Mouse (Mus musculus) stomach, embryonic 14.5 days (tissue): ENCODE measurements around the gene Olfr55. TPM values are rescaled to one million over a fixed set of nuclear protein-coding genes. Genes with fewer than 3 reads are reported as not detected.
"Not testable (repeated sequence)": the region's sequence is repeated elsewhere in the genome, so short reads cannot be mapped to it uniquely, and the experiment has no call there.

Experiments used
- ATAC-seq: fragments of 200-750 bp; cut with Nextera tagmentation; 2 replicates; pipeline ENCODE4 v1.8.0; 2017; ENCODE audit warnings: low read depth, moderate TSS enrichment; ENCODE audit not compliant: insufficient number of reproducible peaks, insufficient read depth, low FRiP score
- H3K27ac ChIP-seq: fragments of 300-500 bp; sonication (generic); 2 replicates; pipeline ENCODE4 v1.5.1; 2014; ENCODE audit warnings: mild to moderate bottlenecking, low read length, moderate library complexity, mixed read lengths
- H3K27me3 ChIP-seq: fragments of 300-500 bp; sonication (generic); 2 replicates; pipeline ENCODE4 v1.6.1; 2014; ENCODE audit warnings: low read length, control low read depth, mixed read lengths; ENCODE audit not compliant: control insufficient read depth, insufficient read depth
- H3K36me3 ChIP-seq: fragments of 300-500 bp; sonication (generic); 2 replicates; pipeline ENCODE4 v1.6.1; 2014; ENCODE audit warnings: mild to moderate bottlenecking, control low read depth, low read length, moderate library complexity, mixed read lengths; ENCODE audit not compliant: control insufficient read depth, insufficient read depth
- H3K4me1 ChIP-seq: fragments of 300-500 bp; sonication (generic); 2 replicates; pipeline ENCODE4 v1.6.1; 2014; ENCODE audit warnings: low read length, control low read depth, mixed read lengths; ENCODE audit not compliant: control insufficient read depth, insufficient read depth
- H3K4me2 ChIP-seq: fragments of 300-500 bp; sonication (generic); replicated peaks from 2 replicates; pipeline ENCODE4 v1.6.1; 2014; ENCODE audit warnings: low read depth, low read length, control low read depth
- H3K4me3 ChIP-seq: fragments of 300-500 bp; sonication (generic); 2 replicates; pipeline ENCODE4 v1.5.1; 2014; ENCODE audit warnings: low read depth, low read length, control low read depth
- H3K9ac ChIP-seq: fragments of 300-500 bp; sonication (generic); replicated peaks from 2 replicates; pipeline ENCODE4 v1.6.1; 2014; ENCODE audit warnings: low read depth, mild to moderate bottlenecking, control low read depth, low read length, moderate library complexity, mixed read lengths
- H3K9me3 ChIP-seq: fragments of 300-500 bp; sonication (generic); 2 replicates; pipeline ENCODE4 v1.6.1; 2016; ENCODE audit warnings: low read depth, low read length, control low read depth; ENCODE audit not compliant: control insufficient read depth
- WGBS: fragments of 180-500 bp; shearing (Covaris S2); extraction: QIAGEN DNeasy Blood & Tissue Kit; methylation state at CpG from one replicate; pipeline ENCODE4 v1.1.7; 2014; 5-methylcytosine and 5-hydroxymethylcytosine counted together
- polyA plus RNA-seq: library from polyadenylated mRNA; unstranded; fragments of >200 nt; fragmentation: Nextera tagmentation; extraction: Ambion mirVana; gene quantifications from 2 replicates; pipeline ENCODE4 v1.2.1, GENCODE M21; 2014

The Olfr55 gene
- not detected in 2 replicates for polyA plus RNA-seq

DNA sequence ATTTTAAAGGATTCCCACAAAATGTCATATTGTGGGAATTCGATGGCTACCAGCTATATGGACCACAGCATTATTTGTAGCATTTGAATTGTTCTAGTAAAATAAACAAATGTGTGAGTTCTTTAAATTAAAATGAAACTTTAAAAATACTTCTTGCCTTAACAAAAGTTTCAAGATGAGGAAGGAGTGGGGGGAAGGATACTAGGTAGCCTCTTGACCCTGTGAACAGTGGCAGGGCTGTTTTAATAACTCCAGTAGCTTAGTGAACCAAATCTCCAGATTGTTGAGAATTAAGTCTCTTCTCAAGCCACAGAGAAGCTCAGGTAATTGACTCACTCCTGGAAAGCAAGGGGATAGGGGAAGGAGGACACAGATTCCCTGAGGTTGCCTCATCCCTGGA is at the start of gene Olfr55:
Gene Olfr55, plus strand, starts transcription at position 301 of the 400 bp plus-strand sequence.
- not testable (repeated sequence) for ATAC-seq, H3K4me1 ChIP-seq, H3K27me3 ChIP-seq, H3K4me3 ChIP-seq, H3K9me3 ChIP-seq, H3K27ac ChIP-seq, H3K36me3 ChIP-seq, H3K9ac ChIP-seq, H3K4me2 ChIP-seq
- WGBS, result 86% methylated on average over 1 of the region's 1 CpGs

DNA sequence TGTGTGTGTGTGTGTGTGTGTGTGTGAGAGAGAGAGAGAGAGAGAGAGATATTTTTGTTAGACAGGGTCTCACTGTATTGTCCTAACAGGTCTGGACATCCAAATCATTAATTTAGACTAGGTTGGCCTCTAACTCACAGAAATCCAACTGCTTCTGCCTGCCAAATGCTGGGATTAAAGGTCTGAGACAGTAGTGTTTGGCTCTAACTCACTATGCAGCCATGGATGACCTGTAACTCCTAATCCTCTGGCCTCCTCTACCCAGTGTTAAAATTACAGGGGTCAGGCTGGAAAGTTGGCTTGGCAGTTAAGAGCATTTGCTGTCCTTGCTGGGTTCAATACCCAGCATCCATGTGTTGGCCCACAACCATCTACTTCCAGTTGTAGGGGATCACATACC is 43.7 kb upstream of the Olfr55 start:
- Histone ChIP-seq H3K4me3 (no peak overlapping the region), H3K4me2 (no peak overlapping the region), H3K9ac (no peak overlapping the region), H3K9me3 (no peaks in the 10 kb centered on the region), H3K36me3 (no peaks in the 10 kb centered on the region), H3K27ac (no peak overlapping the region), H3K27me3 (no peaks in the 10 kb centered on the region), H3K4me1 (no peaks in the 10 kb centered on the region)
- ATAC-seq, result no peak

DNA sequence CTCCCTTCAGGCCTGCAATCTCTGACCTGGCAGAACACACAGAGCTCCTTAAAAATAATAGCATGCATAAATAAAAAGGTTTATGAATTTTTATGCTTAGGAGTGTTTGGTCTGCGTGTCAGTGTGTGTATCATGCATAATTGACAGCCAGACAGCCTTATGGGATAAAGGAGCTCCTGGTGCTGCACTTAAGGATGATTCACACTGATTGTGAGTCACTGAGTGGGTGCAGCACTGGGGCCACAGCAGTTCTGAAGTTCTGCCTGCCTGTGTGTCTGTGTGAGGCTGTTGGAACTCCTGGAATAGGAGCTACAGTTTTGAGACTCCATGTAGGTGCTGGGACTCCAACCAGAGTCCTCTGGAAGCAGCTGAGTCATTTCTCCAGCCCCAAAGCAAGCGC is 42.0 kb upstream of the Olfr55 start:
- no peaks in the 10 kb centered on the region for H3K27me3 ChIP-seq
- 69% methylated on average over 2 of the region's 2 CpGs for WGBS
- H3K9me3 ChIP-seq, result no peaks in the 10 kb centered on the region
- H3K9ac ChIP-seq, result no peak overlapping the region
- no peaks in the 10 kb centered on the region for H3K36me3 ChIP-seq
- H3K27ac ChIP-seq, result no peak overlapping the region
- no peak overlapping the region for H3K4me3 ChIP-seq
- H3K4me1 ChIP-seq, result no peaks in the 10 kb centered on the region
- no peak overlapping the region for H3K4me2 ChIP-seq
- no peak for ATAC-seq

DNA sequence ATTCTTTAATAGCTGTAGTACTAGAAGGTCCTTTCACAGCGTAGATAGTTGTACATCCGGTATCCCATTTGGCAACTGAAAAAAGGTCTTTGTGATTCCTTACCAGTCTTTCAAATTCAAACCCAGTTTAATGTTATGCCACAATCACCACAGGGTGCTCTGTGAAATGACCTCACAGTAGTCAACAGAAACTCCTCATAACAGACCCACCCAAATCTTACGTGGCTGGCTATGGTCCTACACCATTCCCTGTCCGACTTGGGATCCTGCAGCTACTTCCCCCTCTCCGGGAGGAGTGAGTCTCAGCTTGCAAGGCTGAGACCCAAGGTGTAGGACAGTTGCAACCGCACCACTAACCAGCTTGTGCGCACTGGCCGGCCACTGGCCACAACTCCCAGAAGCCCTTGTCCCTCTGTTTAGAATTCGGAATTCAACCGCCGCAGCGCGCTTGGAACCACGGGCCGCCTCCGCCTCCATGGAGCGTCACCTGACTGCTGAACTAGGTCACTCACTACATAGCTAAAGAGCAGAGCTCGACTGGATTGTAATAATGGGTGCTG is 28.9 kb upstream of the Olfr55 start, which contains the start of gene Morc2b:
Gene Morc2b, minus strand, starts transcription at position 423 of the 560 bp plus-strand sequence.
- Histone ChIP-seq H3K4me2 (no peak within 1 kb of the TSS), H3K36me3 (no peaks in the 10 kb centered on the region), H3K9ac (no peak within 1 kb of the TSS), H3K9me3 (no peaks in the 10 kb centered on the region), H3K4me3 (no peak within 1 kb of the TSS), H3K27ac (no peak within 1 kb of the TSS), H3K27me3 (no peaks in the 10 kb centered on the region), H3K4me1 (no peaks in the 10 kb centered on the region)
- no peak for ATAC-seq
- 74% methylated on average over 18 of the region's 18 CpGs for WGBS

- H3K36me3 ChIP-seq, H3K27me3 ChIP-seq, H3K9me3 ChIP-seq, H3K4me2 ChIP-seq, ATAC-seq, H3K9ac ChIP-seq, H3K27ac ChIP-seq, H3K4me3 ChIP-seq, H3K4me1 ChIP-seq: not testable (repeated sequence)
- WGBS, result no CpG with 5 or more reads among the region's 2 CpGs
Measured at GRCm38 (mm10) chr17:33191002-33191401, 22.8 kb downstream of the Olfr55 start, which contains the start of gene Olfr239. Gene Olfr239, plus strand, starts transcription at chr17:33191302.

DNA sequence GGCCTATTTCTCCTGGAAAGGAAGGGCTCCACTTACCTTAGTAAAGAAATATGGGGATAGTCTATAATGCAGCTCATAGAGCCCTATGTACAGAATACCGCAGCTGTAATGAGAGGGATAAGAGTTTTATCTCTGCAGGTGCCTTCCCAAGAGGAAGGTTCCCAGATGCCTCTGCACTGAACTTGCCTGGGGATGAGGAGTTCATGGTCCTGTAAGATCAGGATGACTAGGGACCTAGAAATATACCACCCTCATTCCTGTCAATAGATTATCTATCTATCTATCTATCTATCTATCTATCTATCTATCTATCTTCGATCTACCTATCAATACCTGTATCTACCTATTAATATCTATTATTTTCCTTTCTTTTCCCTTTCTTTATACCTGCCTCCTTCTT is 53.3 kb downstream of the Olfr55 start, which contains the start of gene Olfr1564:
Gene Olfr1564, minus strand, starts transcription at position 101 of the 400 bp plus-strand sequence.
- Histone ChIP-seq H3K4me3 (no peak within 1 kb of the TSS), H3K9me3 (no peaks in the 10 kb centered on the region; the same call in 1 of the 2 replicates), H3K27ac (no peak within 1 kb of the TSS), H3K4me2 (no peak within 1 kb of the TSS), H3K9ac (no peak within 1 kb of the TSS), H3K4me1 (no peaks in the 10 kb centered on the region), H3K36me3 (no peaks in the 10 kb centered on the region), H3K27me3 (no peaks in the 10 kb centered on the region)
- ATAC-seq, result no peak
- WGBS, result 84% methylated on average over 2 of the region's 2 CpGs

Other genes starting within 250 kb of the Olfr55 start
- gene Cyp4f13, start 221.0 kb upstream of the Olfr55 start, polyA plus RNA-seq, result 12.3 and 18.8 TPM in 2 replicates
- 13.6 and 13.9 TPM in 2 replicates for gene Zfp472, start 202.6 kb upstream of the Olfr55 start, polyA plus RNA-seq
- 13.1 and 14.2 TPM in 2 replicates for gene Zfp952, start 175.3 kb upstream of the Olfr55 start, polyA plus RNA-seq
- 14.1 and 15.8 TPM in 2 replicates for gene Zfp763, start 135.0 kb upstream of the Olfr55 start, polyA plus RNA-seq
- gene 4921501E09Rik, start 100.4 kb upstream of the Olfr55 start, polyA plus RNA-seq, result not detected in 2 replicates
- 9.5 and 12.0 TPM in 2 replicates for gene Zfp563, start 79.1 kb upstream of the Olfr55 start, polyA plus RNA-seq
- gene Morc2b, start 28.8 kb upstream of the Olfr55 start, polyA plus RNA-seq, result not detected in 2 replicates
- not detected in 2 replicates for gene Olfr239, start 22.9 kb downstream of the Olfr55 start, polyA plus RNA-seq
- gene Olfr1564, start 53.2 kb downstream of the Olfr55 start, polyA plus RNA-seq, result not detected in 2 replicates
- gene Zfp955a, start 86.7 kb downstream of the Olfr55 start, polyA plus RNA-seq, result 19.4 and 20.9 TPM in 2 replicates
- gene Olfr63, start 96.2 kb downstream of the Olfr55 start, polyA plus RNA-seq, result 0.04 TPM in 1 of 2 replicates, not detected in the other
- 9.7 and 11.0 TPM in 2 replicates for gene Zfp955b, start 121.1 kb downstream of the Olfr55 start, polyA plus RNA-seq
- gene Zfp81, start 190.4 kb downstream of the Olfr55 start, polyA plus RNA-seq, result 12.9 and 13.4 TPM in 2 replicates
- gene Zfp101, start 226.2 kb downstream of the Olfr55 start, polyA plus RNA-seq, result 19.0 and 19.9 TPM in 2 replicates